Mouse (Mus musculus): Measurements from ENCODE around the gene Tnfaip1. TPM values are rescaled to one million over a fixed set of nuclear protein-coding genes. Genes with fewer than 3 reads are reported as not detected.
"Not testable (repeated sequence)": the region's sequence is repeated elsewhere in the genome, so short reads cannot be mapped to it uniquely, and the experiment has no call there.

The Tnfaip1 gene
- polyA plus RNA-seq, 1 experiment from 2014 or later, result 71.9 TPM

DNA sequence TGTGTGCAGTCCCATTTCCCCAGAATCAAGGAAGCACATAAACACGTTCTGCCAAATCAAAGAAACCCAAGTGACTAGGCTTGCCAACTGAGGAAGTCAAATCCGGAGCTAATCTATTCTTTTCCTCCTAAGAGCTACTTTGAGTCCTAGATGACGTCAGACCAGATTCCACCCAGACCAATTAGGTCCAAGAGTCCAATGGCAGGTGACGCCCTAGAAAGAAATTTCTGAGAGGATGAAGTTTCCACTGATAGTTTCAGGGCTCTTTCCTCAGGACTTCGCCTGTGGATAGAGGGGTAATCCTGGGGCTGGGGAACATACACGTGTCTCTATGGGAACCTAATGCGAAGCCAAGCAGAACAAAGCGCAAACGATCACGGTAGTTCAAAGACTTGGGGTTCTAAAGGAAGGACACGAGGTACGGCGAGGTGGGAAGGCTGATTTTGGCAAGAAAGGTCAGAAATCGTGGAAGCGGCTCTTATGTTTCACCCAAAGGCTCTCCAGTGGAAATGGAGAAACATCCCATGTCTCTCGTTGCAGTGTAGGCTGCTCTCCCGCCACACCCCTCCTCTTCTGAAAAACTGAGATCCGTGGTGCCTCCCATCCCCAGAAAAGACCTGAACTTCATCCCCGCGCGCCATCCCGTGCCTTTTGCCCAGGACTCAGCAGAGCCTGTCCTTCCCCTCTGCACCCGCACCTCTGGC is 604 bp downstream of the Tnfaip1 start:
- Histone ChIP-seq H3K9me3 (no peaks in the 10 kb centered on the region), H3K36me3 (peaks cover 43% of the 10 kb centered on the region), H3K27me3 (replicated peaks) (no peaks in the 10 kb centered on the region), H3K4me2 (peak overlapping the region; percentile 85), H3K4me3 (peak overlapping the region; percentile 86), H3K27ac (replicated peaks) (peak overlapping the region; percentile 98), H3K9ac (peak overlapping the region; percentile 93), H3K4me1 (peaks cover 44% of the 10 kb centered on the region)
- WGBS, result under 1% methylated on average over 23 of the region's 23 CpGs
- no peak for ATAC-seq (ENCODE audit: extremely low read depth, insufficient number of reproducible peaks, low FRiP score, low TSS enrichment)

DNA sequence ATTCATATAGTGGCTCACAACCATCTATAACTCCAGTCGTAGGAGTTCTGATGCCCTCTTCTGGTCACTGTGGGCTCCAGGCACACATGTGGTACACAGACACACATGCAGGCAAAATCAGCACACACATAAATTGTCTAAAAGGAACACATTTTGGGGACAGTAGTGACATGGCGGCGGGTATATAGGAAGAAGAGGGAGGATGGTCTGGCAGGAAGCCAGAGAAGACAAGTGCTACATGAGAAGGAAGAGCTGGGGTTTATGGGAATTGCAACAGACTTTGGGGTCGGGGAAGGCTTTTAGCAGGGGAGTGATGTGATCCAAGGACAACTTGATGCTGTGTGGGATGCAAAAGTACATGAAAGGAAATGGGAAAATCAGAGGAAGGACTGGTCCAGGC is 1.6 kb downstream of the Tnfaip1 start:
- no peak for ATAC-seq (ENCODE audit: extremely low read depth, insufficient number of reproducible peaks, low FRiP score, low TSS enrichment)
- H3K27ac ChIP-seq (replicated peaks), result peak overlapping the region; percentile 98
- WGBS, result 70% methylated on average over 4 of the region's 4 CpGs

DNA sequence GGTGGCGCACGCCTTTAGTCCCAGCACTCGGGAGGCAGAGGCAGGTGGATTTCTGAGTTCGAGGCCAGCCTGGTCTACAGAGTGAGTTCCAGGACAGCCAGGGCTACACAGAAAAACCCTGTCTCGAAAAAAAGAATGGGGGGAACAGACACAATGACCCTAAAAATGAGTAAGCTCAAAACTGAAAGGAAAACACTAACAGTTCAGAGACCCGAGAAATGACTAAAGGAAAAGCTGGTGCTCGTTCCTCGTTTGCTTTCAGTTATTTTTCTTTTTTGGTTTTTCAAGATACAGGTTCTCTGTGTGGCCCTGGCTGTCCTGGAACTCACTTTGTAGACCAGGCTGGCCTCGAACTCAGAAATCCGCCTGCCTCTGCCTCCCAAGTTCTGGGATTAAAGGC is 4.6 kb downstream of the Tnfaip1 start:
- H3K4me2 ChIP-seq, result not testable (repeated sequence)

More for the DNA sequence above, 1.6 kb downstream of the Tnfaip1 start:
- Histone ChIP-seq H3K4me1 (peaks cover 50% of the 10 kb centered on the region), H3K9ac (peak overlapping the region; percentile 93), H3K4me3 (peak overlapping the region; percentile 86), H3K4me2 (peak overlapping the region; percentile 85), H3K9me3 (no peaks in the 10 kb centered on the region), H3K27me3 (replicated peaks) (no peaks in the 10 kb centered on the region), H3K36me3 (peaks cover 43% of the 10 kb centered on the region)

DNA sequence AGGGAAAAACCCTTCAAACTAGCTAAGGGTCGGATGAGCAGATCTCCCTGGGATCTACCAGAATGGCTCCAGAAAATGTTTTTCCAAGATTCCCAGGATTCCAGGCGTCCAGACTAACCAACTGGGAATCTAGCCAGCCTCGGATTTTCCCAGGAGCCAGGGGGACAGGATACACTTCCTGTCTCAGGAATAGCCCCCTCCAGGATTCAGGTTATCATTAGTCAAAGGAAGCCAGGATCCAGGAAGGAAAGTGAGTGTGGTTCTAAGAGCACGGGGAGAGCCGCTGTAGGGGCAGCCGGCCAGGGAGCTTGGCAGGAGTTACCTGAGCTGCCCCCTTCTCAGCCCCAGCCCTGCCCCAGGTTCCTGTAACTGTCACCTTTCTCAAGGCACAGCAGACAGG is 5.1 kb downstream of the Tnfaip1 start:
- Histone ChIP-seq H3K4me1 (peaks cover 29% of the 10 kb centered on the region), H3K9ac (no peak overlapping the region), H3K4me2 (peak overlapping the region; percentile 24), H3K27ac (replicated peaks) (peak overlapping the region; percentile 83), H3K9me3 (no peaks in the 10 kb centered on the region), H3K4me3 (no peak overlapping the region), H3K27me3 (replicated peaks) (no peaks in the 10 kb centered on the region), H3K36me3 (peaks cover 65% of the 10 kb centered on the region)
- 53% methylated on average over 6 of the region's 6 CpGs for WGBS
- no peak for ATAC-seq (ENCODE audit: extremely low read depth, insufficient number of reproducible peaks, low FRiP score, low TSS enrichment)

More for the DNA sequence above, 4.6 kb downstream of the Tnfaip1 start:
- Histone ChIP-seq H3K27ac (replicated peaks) (peak overlapping the region; percentile 83), H3K4me1 (peaks cover 29% of the 10 kb centered on the region), H3K36me3 (peaks cover 61% of the 10 kb centered on the region)
- WGBS, result 79% methylated on average over 10 of the region's 10 CpGs
- ATAC-seq (ENCODE audit: extremely low read depth, insufficient number of reproducible peaks, low FRiP score, low TSS enrichment); H3K9me3 ChIP-seq; H3K9ac ChIP-seq; H3K4me3 ChIP-seq; H3K27me3 ChIP-seq (replicated peaks): not testable (repeated sequence)

DNA sequence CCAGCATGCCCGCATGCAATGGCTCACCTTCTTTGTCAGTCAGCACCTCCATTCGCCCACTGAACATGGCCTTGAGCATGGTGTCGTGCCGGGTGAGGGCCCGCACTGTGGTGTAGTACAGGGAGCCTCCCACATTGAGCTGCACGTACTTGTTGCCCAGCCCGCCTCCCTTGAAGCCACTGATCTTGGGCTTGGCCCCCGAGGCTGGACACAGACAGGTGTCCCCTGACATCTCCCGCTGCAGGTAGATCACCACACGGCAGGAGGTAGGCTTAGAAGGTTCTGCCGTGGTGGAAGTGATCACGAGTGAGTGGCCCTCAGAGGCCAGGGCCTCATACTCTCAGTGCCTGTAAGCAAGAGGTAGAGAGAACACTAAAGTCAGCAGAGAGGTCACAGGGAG is 6.1 kb downstream of the Tnfaip1 start:
- H3K4me1 ChIP-seq, result peaks cover 25% of the 10 kb centered on the region
- H3K27ac ChIP-seq (replicated peaks), result peak overlapping the region; percentile 83
- H3K36me3 ChIP-seq, result peaks cover 76% of the 10 kb centered on the region
- no peaks in the 10 kb centered on the region for H3K9me3 ChIP-seq
- no peaks in the 10 kb centered on the region for H3K27me3 ChIP-seq (replicated peaks)
- 85% methylated on average over 12 of the region's 12 CpGs for WGBS
- no peak for ATAC-seq (ENCODE audit: extremely low read depth, insufficient number of reproducible peaks, low FRiP score, low TSS enrichment)
- H3K9ac ChIP-seq, result no peak overlapping the region; the same call in 1 of the 2 replicates
- H3K4me3 ChIP-seq, result no peak overlapping the region
- peak overlapping the region; percentile 24; the same call in 1 of the 2 replicates for H3K4me2 ChIP-seq

DNA sequence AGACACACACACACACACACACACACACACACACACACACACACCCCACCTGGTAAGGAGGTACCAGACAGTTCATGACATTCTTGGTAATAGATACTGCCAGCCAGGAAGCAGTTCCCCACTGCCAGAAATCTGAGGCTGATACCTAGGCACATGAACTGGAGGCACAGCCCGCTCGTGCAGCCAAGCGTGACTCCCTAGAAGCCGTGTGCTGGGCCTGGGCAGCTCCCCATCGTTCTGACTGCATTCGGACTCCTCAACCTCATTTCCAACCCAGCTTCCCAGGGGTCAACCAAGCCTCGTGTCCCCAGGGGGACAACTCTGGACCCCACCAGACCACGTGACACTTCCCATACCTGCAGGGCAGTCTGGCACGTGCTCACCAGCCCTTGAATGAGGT is 7.4 kb downstream of the Tnfaip1 start:
- no peaks in the 10 kb centered on the region for H3K27me3 ChIP-seq (replicated peaks)
- no peak for ATAC-seq (ENCODE audit: extremely low read depth, insufficient number of reproducible peaks, low FRiP score, low TSS enrichment)
- peaks cover 16% of the 10 kb centered on the region for H3K4me1 ChIP-seq
- no peak overlapping the region for H3K4me2 ChIP-seq
- H3K4me3 ChIP-seq, result no peak overlapping the region
- peaks cover 84% of the 10 kb centered on the region for H3K36me3 ChIP-seq
- no peak overlapping the region for H3K27ac ChIP-seq (replicated peaks)
- no peak overlapping the region for H3K9ac ChIP-seq
- WGBS, result 88% methylated on average over 9 of the region's 9 CpGs
- H3K9me3 ChIP-seq, result no peaks in the 10 kb centered on the region

DNA sequence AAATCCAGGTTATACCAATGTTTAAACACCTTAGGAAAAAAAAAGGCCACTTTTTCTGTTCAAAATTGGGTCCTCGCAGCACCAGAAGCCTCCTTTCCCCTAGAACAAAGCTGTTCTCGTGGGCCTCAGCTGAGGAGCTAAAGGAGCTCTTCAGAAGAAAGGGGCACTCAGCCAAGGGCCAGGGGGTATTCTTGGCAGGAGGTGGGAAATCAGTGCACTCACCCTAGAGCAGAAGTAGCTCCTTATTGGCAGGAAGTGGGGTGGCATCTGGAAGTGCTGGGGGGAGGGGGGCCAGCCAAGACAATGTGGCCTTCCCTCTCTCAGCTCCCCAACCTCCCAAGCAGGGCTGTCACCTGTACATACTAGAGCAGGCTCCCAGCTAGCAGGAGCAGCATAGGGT is 11.3 kb downstream of the Tnfaip1 start:
- no peak overlapping the region for H3K27ac ChIP-seq (replicated peaks)
- H3K4me1 ChIP-seq, result no peaks in the 10 kb centered on the region
- no peaks in the 10 kb centered on the region for H3K27me3 ChIP-seq (replicated peaks)
- peaks cover 100% of the 10 kb centered on the region for H3K36me3 ChIP-seq
- H3K9ac ChIP-seq, result no peak overlapping the region
- no peaks in the 10 kb centered on the region for H3K9me3 ChIP-seq
- no peak for ATAC-seq (ENCODE audit: extremely low read depth, insufficient number of reproducible peaks, low FRiP score, low TSS enrichment)
- WGBS, result 81% methylated on average over 2 of the region's 2 CpGs
- H3K4me3 ChIP-seq, result no peak overlapping the region
- H3K4me2 ChIP-seq, result no peak overlapping the region

DNA sequence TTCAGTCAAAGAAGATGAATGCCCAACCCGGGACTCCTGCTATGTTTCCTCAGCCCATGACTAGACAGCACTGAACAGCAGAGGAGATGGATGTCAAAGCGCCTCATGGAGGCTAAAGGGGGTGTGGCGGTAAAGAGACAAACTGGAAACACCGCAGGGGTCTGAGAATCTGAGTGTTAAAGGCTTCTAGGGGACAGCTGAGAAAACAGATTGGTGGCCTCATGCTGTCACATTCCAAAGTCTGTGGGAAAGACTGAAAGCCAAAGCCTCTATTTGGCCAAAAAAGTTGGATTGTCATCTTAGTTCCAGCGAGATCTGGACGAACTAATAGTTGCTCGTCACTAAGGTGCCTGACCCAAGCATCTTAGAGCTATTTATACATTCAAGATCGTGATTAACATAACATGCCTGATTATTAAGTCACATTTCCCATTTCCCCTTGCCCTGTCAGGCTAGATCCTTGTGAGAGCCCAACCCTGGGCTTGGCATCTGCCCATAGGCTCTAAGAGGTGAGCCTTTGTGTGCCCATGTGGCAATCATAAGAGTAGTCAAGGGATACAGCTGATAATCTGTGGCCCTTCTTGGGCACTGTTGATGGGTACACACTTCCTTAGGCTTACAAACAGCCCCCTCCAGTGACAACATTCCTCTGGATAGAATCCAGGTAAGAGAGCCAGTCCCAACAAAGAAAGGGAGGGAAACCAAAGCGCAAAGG is 12.7 kb downstream of the Tnfaip1 start:
- no peak overlapping the region for H3K27ac ChIP-seq (replicated peaks)
- 78% methylated on average over 9 of the region's 9 CpGs for WGBS
- no peak for ATAC-seq (ENCODE audit: extremely low read depth, insufficient number of reproducible peaks, low FRiP score, low TSS enrichment)
- no peaks in the 10 kb centered on the region for H3K27me3 ChIP-seq (replicated peaks)
- peaks cover 100% of the 10 kb centered on the region for H3K36me3 ChIP-seq
- H3K4me1 ChIP-seq, result no peaks in the 10 kb centered on the region
- H3K9ac ChIP-seq, result no peak overlapping the region
- no peak overlapping the region for H3K4me3 ChIP-seq
- H3K9me3 ChIP-seq, result no peaks in the 10 kb centered on the region
- no peak overlapping the region for H3K4me2 ChIP-seq

DNA sequence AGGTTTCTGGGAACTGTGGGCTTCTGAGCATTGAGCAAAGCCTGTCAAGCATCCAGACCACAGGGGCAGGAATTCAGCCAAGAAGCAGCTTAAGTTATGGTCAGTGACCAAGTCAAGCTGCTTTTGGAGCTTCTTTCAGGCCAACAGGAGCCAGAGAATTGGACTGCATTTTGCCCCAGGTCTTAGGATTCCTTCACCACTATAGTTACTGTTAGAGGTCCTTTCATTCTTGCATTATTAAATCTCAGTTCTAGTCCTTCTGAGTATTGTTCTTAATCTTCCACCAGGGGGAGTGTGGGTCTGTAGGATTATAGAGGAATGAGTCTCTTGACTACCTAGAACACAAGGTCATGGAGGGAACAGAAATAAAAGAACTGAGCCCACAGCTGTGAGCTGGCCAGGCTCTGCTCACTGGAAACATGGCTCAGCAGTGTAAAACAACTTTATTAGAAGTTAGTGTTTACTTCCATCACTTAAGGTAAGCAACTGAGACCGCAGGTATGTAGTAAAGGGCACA is 13.6 kb downstream of the Tnfaip1 start:
- Histone ChIP-seq H3K4me2 (no peak overlapping the region), H3K27me3 (replicated peaks) (no peaks in the 10 kb centered on the region), H3K4me3 (no peak overlapping the region), H3K27ac (replicated peaks) (no peak overlapping the region), H3K9ac (no peak overlapping the region), H3K9me3 (no peaks in the 10 kb centered on the region), H3K4me1 (no peaks in the 10 kb centered on the region), H3K36me3 (peaks cover 100% of the 10 kb centered on the region)
- WGBS, result 85% methylated on average over 1 of the region's 1 CpGs
- no peak for ATAC-seq (ENCODE audit: extremely low read depth, insufficient number of reproducible peaks, low FRiP score, low TSS enrichment)

DNA sequence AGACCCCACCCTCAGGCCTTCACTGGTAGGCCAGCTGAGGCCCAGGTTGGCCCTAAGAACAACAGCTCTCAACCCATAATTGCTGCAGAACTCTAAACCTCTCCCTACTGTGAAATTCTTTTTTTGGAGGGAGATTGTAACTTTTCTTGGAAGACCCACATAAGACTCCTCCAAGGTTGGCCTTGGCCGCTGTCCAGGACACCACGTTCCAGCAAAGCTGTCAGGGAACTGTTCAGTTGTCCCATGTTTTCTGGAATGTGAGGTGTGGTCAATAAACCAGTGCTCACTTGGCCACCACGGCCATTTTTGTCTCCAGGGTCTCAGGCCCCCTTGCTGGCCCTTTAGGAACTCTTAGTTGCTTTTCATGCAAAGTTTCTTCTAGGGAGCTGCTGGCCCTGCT is 14.3 kb downstream of the Tnfaip1 start:
- Histone ChIP-seq H3K27ac (replicated peaks) (no peak overlapping the region), H3K36me3 (peaks cover 96% of the 10 kb centered on the region), H3K9me3 (no peaks in the 10 kb centered on the region), H3K27me3 (replicated peaks) (no peaks in the 10 kb centered on the region), H3K4me3 (no peak overlapping the region), H3K9ac (no peak overlapping the region), H3K4me2 (no peak overlapping the region), H3K4me1 (no peaks in the 10 kb centered on the region)
- 86% methylated on average over 3 of the region's 3 CpGs for WGBS
- no peak for ATAC-seq (ENCODE audit: extremely low read depth, insufficient number of reproducible peaks, low FRiP score, low TSS enrichment)

DNA sequence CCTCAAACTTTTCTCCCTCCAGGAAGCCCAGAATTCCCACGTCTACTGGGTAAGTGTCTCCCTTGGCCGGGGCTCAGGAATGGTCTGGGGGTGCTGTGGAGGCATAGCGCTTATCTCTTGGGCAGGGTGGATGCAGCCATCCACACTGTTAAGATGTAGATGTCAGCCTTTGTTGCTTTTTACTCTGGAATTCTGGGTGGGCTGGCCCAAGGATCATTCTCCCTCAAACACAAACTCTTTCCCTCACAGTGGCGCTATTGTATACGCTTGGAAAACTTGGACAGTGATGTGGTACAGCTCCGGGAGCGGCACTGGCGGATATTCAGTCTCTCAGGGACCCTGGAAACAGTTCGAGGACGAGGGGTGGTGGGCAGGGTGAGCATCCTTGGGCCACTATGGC is 17.2 kb downstream of the Tnfaip1 start:
- WGBS, result 89% methylated on average over 10 of the region's 10 CpGs
- Histone ChIP-seq H3K9ac (no peak overlapping the region), H3K27ac (replicated peaks) (no peak overlapping the region), H3K4me3 (no peak overlapping the region), H3K27me3 (replicated peaks) (no peaks in the 10 kb centered on the region), H3K4me1 (peaks cover under 1% of the 10 kb centered on the region; the same call in 1 of the 2 replicates), H3K4me2 (no peak overlapping the region), H3K9me3 (no peaks in the 10 kb centered on the region), H3K36me3 (peaks cover 96% of the 10 kb centered on the region)
- ATAC-seq (ENCODE audit: extremely low read depth, insufficient number of reproducible peaks, low FRiP score, low TSS enrichment), result no peak
